Mouse (Mus musculus): ENCODE data around the gene Grid2ip.
A peak's percentile ranks its signal among the peaks of the same experiment; 100 is the strongest.
"Not testable (repeated sequence)": the region's sequence is repeated elsewhere in the genome, so short reads cannot be mapped to it uniquely, and the experiment has no call there.

Gene Grid2ip

DNA sequence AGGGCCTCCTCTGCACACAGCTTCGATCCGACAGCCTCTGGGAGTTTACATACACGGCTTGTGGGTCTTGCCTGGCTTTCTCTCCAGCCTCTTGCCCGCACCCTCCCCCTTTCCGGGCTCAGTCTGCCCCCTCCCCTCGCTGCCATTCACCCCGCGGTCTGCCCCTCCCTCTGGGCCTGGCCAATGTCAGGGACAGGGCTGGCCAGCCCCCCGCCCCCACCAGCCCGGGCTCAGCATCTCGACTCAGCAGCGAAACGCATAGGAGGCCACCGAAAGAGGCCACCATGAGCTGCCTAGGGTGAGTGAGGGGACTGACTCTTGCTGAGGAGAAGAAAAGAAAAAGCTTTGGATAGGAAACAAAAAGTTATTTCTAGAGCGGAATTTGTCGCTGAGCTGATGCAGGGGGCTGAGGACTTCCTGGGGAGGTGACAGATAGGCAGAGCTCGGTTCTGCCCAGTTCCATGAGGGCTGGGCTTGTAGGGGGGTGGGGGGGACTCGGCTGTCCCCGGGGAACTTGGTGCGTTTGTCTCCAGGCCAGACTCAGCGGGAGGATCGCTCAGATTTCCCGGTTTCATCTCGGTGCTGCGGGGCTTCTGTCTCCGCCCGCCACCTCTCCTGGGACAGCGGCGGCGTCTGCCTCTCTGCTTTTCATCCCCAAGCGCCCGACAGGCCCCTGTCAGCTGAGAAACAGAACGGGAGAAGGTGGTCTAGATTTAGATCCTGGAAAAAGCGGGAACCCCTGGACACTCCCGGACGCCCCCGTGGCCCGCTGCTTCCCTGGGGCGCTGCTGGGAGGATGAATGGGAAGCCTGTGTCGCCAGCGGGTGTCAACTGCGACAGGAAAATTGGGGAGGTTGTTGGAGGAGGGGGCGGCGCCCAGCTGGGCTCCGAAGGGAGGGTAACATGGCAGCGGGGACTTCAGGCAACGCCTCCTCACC is 6.8 kb downstream of the Grid2ip start:
- no peak for DNase-seq (ENCODE audit: low read depth, low spot score)

- no peak for DNase-seq (ENCODE audit: low read depth, low spot score)
These were observed 10.8 kb downstream of the Grid2ip start for GRCm38 (mm10) chr5:143367931-143368330.

DNA sequence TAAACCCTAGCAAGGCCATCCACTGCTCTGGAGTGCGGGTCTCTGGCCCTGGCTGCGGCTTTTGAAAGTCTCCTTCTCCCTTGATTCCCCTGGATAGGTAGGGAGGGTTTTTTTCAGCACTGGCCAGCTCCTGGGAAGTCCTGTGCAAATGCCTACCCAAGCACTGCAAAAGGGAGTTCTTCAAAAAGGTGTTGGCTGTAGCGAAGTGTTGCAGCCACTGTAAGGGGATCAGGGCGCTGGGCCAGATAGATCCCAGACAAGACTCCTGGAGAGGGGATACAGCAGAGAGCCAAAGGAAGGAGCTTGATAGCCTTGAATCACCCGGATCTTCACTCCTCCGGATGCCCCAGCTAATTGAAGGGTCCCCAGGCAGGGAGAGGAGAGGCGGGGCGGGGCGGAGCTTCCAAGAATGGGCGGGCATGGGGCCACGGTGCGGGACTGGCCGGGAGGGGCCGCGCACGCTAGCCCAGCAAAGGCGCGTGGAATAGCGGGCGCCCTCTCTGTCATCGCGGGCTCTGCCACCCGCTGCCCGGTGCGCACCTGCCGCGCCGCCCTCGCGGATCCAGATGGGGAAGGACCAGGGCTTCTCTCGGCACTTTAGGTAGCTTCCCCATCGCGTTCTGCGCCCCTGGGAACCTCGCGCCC is 12.6 kb downstream of the Grid2ip start:
- peak; percentile 75 for DNase-seq (ENCODE audit: low read depth, low spot score)

DNA sequence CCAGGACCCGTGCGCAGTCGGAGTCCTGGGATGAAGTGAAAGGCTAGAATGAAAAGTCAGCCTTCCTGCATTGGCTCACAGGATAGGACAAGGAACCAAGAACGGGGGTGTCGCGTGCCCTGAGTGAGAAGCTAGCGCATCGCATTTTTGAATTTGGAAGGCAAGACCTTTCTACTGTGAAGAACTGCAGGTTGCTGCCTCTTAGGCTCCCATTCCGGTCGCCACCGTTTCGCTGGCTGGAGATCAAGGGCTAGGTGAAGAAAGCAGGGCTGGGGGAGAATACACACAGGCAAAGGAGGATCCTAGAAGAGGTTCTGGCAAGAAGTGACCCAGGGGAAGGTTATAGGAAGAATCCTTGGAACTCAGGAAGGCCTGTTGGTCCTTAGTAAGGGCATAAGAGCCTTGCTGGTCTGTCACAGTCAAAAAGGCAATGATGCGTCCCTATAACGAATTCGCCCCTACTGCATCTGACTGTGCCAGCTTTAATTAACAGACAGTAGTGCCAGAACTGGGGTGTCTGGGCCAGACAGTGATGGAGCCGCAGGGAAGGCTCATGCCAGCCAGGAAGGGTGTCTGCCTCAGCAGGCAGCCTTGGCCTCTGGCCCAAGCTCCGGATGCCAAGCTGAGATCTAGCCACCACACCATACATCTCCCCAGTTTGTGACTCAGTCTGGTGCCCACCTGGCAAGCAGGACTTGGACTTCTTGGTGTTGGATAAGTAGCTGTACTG is 13.4 kb downstream of the Grid2ip start:
- no peak for DNase-seq (ENCODE audit: low read depth, low spot score)

GRCm38 (mm10) chr5:143371146-143371510 is 14.0 kb downstream of the Grid2ip start:
- no peak for DNase-seq (ENCODE audit: low read depth, low spot score)

GRCm38 (mm10) chr5:143372818-143373217 is 15.7 kb downstream of the Grid2ip start:
- peak; percentile 87 for DNase-seq (ENCODE audit: low read depth, low spot score)

- peak; percentile 73 for DNase-seq (ENCODE audit: low read depth, low spot score)
These were observed 18.1 kb downstream of the Grid2ip start for GRCm38 (mm10) chr5:143375242-143375641.

DNA sequence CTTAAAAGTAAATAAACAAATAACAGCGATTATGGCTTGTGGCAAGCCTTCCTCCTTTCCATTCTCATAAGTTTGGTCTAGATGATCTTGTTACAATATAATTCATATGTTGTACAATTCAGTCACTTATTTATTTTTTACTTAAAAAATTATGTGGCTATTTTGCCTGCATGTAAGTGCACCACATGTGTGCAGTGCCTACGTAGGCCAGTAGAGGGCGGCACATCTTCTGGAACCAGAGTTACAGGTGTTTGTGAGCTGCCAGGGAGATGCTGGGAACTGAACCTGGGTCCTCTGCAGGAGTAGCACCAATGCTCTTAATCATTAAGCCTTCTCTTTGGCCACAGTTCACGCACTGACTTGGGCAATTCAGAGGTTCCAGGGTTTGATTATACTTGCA is 19.0 kb downstream of the Grid2ip start:
- peak; percentile 59 for DNase-seq (ENCODE audit: low read depth, low spot score)

DNA sequence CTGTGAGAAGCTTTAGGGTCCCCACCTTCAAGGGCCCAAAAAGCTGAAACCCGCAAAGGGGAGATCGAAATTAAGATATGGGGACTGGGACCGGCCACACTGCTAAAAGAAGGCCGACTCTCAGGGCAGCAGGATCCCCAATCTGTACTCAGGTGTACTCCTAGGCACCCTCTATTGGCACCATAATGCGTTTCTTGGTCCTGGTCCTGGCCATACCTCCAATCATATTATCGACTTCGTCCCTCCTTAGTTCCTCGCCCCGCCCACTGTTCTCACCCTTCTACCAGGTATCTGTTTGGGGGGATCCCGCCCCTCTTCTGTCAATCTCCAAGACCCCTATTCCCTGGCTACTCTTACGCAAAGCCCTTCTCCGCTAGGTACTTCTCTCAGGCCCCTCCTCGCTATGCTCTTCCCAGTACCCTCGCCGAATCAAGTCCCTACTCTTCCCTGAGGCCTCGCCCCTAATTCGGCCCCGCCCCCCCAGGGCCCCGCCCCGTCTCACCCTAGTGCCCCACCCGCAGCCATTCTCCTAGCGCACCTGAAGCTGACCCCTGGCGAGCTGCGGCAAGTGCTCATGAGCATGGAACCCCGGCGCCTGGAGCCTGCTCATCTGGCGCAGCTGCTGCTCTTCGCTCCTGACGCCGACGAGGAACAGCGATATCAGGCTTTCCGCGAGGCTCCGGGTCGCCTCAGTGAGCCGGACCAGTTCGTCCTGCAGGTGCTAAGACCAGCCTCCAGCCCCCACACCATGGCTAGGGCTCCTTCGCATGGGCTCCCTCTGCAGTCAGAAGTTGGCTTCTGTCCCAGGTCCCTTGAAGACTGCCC is 29.9 kb downstream of the Grid2ip start:
- DNase-seq (ENCODE audit: low read depth, low spot score) = peak; percentile 81

GRCm38 (mm10) chr5:143394184-143394583 is 37.0 kb downstream of the Grid2ip start:
- peak; percentile 67 for DNase-seq (ENCODE audit: low read depth, low spot score)

- DNase-seq (ENCODE audit: low read depth, low spot score) = not testable (repeated sequence)
These were observed 37.8 kb downstream of the Grid2ip start for GRCm38 (mm10) chr5:143394966-143395365.

DNA sequence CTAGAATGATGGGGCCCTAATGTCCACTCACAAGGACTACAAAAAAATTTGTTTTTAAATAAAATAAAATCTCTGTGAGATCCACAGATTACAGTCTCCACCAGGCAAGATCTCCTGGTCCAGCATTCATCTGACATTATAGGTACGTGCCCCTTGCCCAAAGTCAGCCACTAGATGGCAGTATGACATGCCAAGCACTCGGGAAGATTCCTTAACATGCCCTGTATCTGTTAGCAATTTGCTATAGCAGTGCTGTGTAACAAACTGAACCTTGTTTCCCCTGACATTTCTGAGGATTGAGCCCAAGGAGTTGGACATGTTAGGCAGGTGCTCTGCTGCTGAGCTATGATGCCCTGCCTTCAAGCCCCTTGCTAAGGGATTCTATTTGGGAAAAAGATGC is 38.5 kb downstream of the Grid2ip start:
- DNase-seq (ENCODE audit: low read depth, low spot score) = peak; percentile 79

DNA sequence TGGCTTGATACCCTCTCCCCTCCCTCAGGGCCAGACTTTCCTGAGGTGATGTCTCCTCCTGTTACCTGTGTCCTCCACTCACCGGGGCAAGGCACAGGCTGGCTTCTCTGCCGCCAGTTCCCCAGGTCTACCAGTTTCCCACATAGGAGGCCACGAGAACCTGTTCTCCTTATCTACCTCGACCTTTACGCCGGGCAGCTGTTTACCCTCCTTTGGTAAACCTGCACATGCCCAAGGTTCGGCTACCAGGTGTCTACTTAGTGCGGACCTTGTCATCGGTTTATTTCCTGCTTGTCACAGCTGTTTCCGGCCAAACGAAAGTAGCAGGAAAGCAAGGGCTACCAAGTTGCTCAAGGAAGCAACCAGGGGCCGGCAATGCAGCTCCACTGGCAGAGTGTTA is 43.4 kb downstream of the Grid2ip start:
- DNase-seq (ENCODE audit: low read depth, low spot score) = no peak

- DNase-seq (ENCODE audit: low read depth, low spot score) = peak; percentile 51
These were observed 44.4 kb downstream of the Grid2ip start for GRCm38 (mm10) chr5:143401556-143401955.

GRCm38 (mm10) chr5:143403221-143404147 is 46.3 kb downstream of the Grid2ip start, which contains the start of gene Kdelr2:
Gene Kdelr2, plus strand, starts transcription at chr5:143403838.
- DNase-seq (ENCODE audit: low read depth, low spot score) = peak; percentile 71

- DNase-seq (ENCODE audit: low read depth, low spot score) = no peak
These were observed 47.2 kb downstream of the Grid2ip start for GRCm38 (mm10) chr5:143404148-143404930.

GRCm38 (mm10) chr5:143405200-143405599 is 48.1 kb downstream of the Grid2ip start:
- no peak for DNase-seq (ENCODE audit: low read depth, low spot score)

DNA sequence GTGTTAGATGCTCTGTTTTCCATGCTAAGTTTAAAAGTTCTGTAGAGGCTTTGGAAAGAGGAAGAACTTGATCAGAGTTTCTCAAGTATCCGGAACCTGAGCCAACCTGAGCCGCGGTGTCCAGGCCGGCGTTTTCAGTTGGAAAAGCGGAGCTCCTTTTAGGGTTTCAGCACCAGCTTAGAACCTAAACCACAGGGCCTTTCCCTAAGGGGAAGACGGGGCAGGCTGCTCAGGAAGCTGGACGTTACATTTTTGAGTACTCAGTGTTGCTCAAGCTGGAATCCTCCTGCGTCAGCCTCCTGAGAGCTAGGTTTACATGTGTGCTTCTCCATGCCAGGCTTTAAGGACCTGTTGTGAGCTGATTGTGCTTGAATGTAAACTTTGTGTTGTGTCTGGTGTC is 49.4 kb downstream of the Grid2ip start:
- no peak for DNase-seq (ENCODE audit: low read depth, low spot score)

DNA sequence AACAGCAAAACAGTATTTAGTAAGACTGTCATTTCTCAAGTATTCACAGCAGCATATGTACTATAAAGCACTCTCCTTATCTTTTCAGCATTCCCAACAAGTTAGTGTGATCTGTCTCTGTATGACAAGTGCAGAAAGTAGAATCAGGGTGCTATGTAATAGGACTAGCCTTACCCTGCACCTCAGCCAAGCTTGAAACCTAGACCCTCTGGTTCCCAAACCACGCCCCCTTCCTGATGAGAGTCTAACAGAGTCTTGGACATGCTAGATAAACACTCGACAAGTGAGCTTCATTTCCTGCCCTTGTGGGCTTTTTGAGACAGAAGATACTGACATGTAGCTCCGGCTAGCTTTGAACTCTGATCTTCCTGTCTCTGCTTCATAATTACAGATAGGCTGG is 52.1 kb downstream of the Grid2ip start:
- no peak for DNase-seq (ENCODE audit: low read depth, low spot score)

All from ES-CJ7 (cell line).